Mouse (Mus musculus) adrenal gland, postnatal 36 days (tissue): ENCODE results near the gene Igfbp2. TPM values are rescaled to one million over a fixed set of nuclear protein-coding genes. Genes with fewer than 3 reads are reported as not detected.

Source experiments
- DNase-seq, 2 experiments: peaks; one replicate each; pipeline ENCODE4 v3.0.0; 2021; ENCODE audit warnings: mixed read lengths in 1 of 2
- total RNA-seq, 2 experiments: library from RNA; stranded (reverse); gene quantifications; 2 replicates each; pipeline ENCODE4 v1.2.3; 2021

Gene Igfbp2
- total RNA-seq, 2 experiments from 2014 or later, result 1.8 to 2.0 TPM

GRCm38 (mm10) chr1:72855729-72856128 lies 31.4 kb downstream of the Igfbp2 start:
- no peak for DNase-seq

DNA sequence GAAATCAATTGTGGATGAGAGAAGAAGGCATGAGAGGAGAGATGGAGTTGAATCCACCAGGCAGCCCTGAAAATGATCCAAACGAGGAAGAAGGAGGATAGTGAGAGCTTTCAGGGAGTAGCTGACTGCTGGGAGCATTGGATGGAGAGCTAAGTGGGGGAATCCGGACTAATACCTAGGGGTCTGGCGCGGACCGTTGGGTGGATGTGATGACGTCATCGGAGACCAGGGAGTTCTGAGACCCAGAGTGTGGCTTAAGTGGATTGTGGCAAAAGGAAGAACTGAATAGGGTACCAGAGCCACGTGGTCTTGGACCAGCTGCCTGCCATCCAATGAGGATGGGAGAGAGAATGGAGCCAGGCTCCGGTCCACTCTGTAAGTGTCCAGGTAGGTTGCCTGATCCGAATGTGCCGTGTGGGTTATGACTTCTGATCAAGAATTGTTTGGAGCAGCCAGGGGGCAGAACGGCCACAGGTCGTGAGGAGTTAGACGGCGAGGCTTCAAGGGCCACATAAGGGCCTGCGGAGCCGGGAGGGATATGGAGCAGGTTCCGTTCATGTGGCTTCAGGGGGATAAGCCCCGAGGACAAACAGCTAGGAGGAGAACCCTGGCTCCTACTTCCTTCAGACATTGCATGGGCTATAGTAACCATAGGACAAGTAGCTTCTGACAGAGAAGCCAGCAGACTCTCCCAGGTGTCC lies 32.1 kb downstream of the Igfbp2 start:
- no peak for DNase-seq

DNA sequence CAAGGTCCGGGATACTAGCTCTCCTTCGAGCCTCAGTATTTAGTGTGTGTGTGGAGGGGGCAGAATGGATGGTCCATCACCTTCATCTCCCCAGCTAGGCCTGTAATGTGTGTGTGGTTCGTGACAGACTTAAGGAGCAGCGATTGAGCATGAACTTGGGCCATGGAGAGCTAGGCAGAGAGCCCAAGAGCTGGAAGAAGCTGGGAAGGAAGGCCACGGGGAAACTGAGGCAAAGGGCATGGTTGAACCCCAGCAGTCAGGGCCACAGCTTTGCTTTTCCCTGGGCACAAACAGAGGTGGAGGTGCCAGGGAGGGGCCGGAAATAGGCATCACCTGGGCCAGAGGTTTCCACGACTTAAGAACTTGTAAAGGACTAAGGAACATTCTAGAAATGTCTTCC lies 32.8 kb downstream of the Igfbp2 start:
- DNase-seq, result no peak

- no peak for DNase-seq
These were observed 33.3 kb downstream of the Igfbp2 start for GRCm38 (mm10) chr1:72857631-72858030.

DNA sequence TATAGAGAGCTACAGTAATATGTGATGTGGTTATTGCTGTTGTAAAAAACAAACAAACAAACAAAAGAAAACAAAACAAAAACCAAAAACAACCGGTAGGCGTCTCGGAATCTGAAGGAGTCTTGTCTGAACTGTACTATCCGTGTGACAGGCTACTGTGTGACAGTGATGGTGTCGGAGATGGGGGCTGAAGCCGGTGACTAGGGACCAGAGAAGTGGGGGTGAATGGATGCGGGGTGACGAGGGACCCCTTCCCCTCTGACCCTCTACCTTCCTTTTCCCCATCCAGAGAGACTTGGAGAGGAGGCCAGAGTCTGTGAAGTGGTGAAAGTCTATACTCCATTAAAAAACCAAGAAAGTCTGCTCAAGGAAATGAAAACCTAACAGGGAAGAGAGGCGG lies 34.0 kb downstream of the Igfbp2 start:
- no peak for DNase-seq

GRCm38 (mm10) chr1:72858874-72859273 lies 34.6 kb downstream of the Igfbp2 start:
- DNase-seq, result no peak

DNA sequence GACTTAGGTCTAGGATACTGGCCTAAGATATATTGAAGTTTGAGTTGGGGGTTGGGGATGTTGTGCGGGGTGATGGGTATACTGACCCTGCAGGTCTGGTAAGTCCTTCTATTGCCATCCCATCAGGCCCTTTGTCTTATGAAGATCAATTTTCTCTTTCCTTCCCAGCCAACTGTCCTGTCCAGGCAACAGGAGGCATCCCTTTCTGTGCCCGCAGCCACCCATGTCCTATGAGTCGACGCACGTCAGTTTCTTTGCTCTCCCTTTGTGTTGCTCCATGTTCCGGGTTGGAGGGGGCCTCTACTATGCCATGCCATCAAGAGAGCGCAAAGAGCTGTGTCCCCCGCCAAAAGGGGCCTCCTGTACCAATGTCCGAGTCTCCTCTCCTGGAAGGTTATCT lies 35.7 kb downstream of the Igfbp2 start:
- no peak for DNase-seq

DNA sequence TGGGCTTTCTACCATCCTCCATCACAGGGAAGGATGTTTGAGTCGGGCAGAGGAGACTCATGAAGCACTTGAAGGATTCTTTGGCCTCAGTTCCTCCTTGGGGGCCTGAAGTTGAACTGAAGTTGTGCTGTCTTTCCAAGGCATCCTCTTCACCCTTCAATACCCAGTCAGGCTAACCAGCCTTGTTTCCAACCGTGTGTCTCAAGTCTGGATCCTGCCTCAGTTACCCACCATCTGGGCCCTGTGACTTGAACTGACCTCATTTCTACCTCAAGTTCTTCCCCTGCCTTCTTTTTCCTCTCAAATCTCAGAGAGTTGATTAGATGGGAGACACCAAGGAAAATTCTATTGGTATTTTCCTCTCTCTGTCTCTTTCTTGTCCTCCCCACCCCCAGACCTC lies 36.2 kb downstream of the Igfbp2 start:
- no peak for DNase-seq

GRCm38 (mm10) chr1:72861702-72862101 lies 37.4 kb downstream of the Igfbp2 start:
- DNase-seq, result no peak

DNA sequence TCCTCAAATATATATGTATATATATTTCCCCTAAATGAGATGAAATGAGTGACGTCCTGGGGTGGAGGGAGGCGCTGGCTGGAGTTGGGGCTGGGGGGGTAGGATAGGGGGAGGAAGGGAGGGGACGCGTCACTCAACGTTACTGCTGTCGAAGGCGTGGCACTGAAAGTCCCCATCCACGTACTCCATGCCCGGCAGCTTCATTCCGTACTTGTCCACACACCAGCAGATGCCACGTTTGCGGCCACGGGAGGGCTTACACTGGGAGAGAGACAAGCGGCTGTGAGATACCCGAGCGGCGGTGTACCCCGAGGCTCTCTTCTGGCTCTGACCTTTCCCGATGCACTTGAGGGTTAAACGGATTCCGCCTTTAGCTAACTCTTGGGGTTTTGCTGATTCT lies 37.9 kb downstream of the Igfbp2 start:
- DNase-seq, result no peak

- DNase-seq, result no peak
These were observed 39.4 kb downstream of the Igfbp2 start for GRCm38 (mm10) chr1:72863692-72864091.

GRCm38 (mm10) chr1:72864272-72864671 lies 40.0 kb downstream of the Igfbp2 start:
- DNase-seq, result no peak

- peak; percentile 77 to 83 for DNase-seq
These were observed 41.6 kb downstream of the Igfbp2 start for GRCm38 (mm10) chr1:72865900-72866299.

GRCm38 (mm10) chr1:72866417-72866816 lies 42.1 kb downstream of the Igfbp2 start:
- no peak for DNase-seq

GRCm38 (mm10) chr1:72867346-72867745 lies 43.0 kb downstream of the Igfbp2 start:
- DNase-seq, result no peak

- DNase-seq, result no peak
These were observed 44.3 kb downstream of the Igfbp2 start for GRCm38 (mm10) chr1:72868429-72869215.

- peak in 1 of 2 experiments; percentile 26 for DNase-seq
These were observed 45.0 kb downstream of the Igfbp2 start for GRCm38 (mm10) chr1:72869275-72869674.

DNA sequence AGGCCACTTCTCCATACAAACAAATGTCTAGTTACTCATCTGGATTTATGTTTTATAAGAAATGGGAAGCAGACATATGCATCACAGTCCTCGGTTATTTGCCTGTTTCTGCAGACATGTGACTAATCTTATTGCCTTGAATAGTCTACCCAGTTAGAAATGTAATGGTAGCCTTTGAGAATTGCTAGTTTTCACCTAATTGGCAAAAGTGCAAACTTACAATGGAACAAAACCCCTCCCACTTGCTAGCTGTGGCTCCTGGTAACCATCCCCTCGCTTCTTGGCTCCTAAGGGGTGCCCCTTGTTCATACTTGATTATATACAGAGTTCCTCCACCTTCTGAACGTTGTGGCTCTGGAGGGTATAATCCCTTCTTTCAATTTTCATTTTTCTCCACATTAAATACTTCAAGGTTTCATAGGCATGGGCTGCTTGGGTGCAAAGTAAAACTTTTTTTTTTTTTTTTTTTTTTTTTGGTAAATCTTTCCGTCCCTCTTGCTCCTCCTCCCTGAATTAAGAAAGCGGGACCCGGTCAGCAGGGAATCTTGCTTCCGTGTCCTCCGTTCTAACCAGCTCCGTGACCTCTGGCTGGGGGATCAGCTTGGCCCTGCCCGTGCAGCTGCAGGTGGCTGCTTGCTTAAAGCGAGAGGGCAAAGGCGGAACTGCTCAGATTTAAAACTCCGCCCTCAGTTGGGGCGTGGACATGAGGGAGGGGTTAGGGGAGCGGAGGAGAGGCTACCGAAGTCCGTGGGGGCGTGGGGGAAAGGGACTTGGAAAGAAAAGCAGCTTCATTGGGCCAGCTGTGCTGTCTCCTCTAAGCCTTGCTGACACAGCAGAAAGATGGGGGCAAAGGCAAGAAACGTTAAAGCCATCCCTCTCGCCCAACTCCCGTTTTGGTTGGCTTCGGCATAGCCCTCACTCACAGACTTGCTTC lies 45.6 kb downstream of the Igfbp2 start:
- DNase-seq, result peak; percentile 84 to 87

- DNase-seq, result peak; percentile 87 to 92
These were observed 46.5 kb downstream of the Igfbp2 start for GRCm38 (mm10) chr1:72870615-72871336.

GRCm38 (mm10) chr1:72871337-72871696 lies 47.0 kb downstream of the Igfbp2 start:
- DNase-seq, result peak in 1 of 2 experiments; percentile 21

DNA sequence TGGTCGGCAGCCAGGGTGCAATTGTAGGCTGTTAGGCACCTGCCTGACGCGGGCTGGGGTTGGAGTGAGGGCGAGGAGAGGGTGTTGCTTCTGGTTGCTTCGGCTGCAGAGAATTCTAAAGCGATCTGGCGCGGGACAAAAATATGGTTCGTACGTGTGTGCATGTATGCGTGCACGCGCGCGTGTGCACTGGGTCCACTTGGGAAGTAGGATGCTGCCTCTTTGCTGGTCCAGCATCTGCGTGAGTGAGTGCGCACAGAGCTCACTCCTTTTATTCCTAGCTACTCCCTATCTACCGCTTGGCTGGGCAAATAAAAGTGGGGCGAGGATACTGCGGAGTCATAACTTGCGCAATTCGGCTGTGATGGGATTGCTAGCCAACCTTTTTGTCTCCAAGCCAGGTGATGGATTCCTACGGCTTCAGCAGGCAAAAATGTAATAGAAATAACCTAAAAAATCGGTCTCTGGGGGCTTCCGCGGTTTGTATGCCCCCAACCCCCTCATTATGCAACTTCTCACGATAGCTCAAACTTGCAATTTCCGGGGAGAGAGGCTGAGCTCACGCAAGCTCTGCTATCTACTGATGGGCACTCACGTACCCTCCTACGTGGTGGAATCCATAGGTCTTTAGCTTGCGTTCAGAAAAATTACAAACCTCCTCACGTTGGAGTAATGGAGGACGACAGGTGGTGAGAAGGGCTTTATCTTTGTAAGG lies 47.6 kb downstream of the Igfbp2 start:
- peak; percentile 37 for DNase-seq
